Mouse (Mus musculus) midbrain, embryonic 12.5 days (tissue): Measurements from ENCODE around the gene Mall. TPM values are rescaled to one million over a fixed set of nuclear protein-coding genes. Genes with fewer than 3 reads are reported as not detected.

ENCODE experiments used
- ATAC-seq: fragments of 200-750 bp; cut with Nextera tagmentation; 2 replicates; pipeline ENCODE4 v1.8.0; 2017; ENCODE audit warnings: low read depth, moderate TSS enrichment, moderate library complexity; ENCODE audit not compliant: low FRiP score
- H3K27ac ChIP-seq: fragments of 300-500 bp; sonication (generic); replicated peaks from 2 replicates; pipeline ENCODE4 v1.5.1; 2016; ENCODE audit warnings: mild to moderate bottlenecking
- H3K27me3 ChIP-seq: fragments of 300-500 bp; sonication (generic); 2 replicates; pipeline ENCODE4 v1.6.1; 2016; ENCODE audit warnings: mild to moderate bottlenecking
- H3K36me3 ChIP-seq: fragments of 300-500 bp; sonication (generic); 2 replicates; pipeline ENCODE4 v1.6.1; 2016
- H3K4me1 ChIP-seq: fragments of 300-500 bp; sonication (generic); 2 replicates; pipeline ENCODE4 v1.6.1; 2016
- H3K4me2 ChIP-seq: fragments of 300-500 bp; sonication (generic); replicated peaks from 2 replicates; pipeline ENCODE4 v1.6.1; 2016; ENCODE audit warnings: mild to moderate bottlenecking, moderate library complexity
- H3K4me3 ChIP-seq: fragments of 300-500 bp; sonication (generic); 2 replicates; pipeline ENCODE4 v1.5.1; 2016; ENCODE audit warnings: mild to moderate bottlenecking
- H3K9ac ChIP-seq: fragments of 300-500 bp; sonication (generic); replicated peaks from 2 replicates; pipeline ENCODE4 v1.6.1; 2016; ENCODE audit warnings: mild to moderate bottlenecking, moderate library complexity
- H3K9me3 ChIP-seq: fragments of 300-500 bp; sonication (generic); 2 replicates; pipeline ENCODE4 v1.6.1; 2016; ENCODE audit warnings: mild to moderate bottlenecking
- WGBS: fragments of 180-500 bp; shearing (Covaris S2); methylation state at CpG from one replicate; pipeline ENCODE4 v1.1.7; 2016; 5-methylcytosine and 5-hydroxymethylcytosine counted together
- polyA plus RNA-seq: library from polyadenylated mRNA; unstranded; fragments of >200 nt; fragmentation: Nextera tagmentation; extraction: Ambion mirVana; gene quantifications from 2 replicates; pipeline ENCODE4 v1.2.1, GENCODE M21; 2016

Mall gene
- polyA plus RNA-seq, 1 experiment from 2014 or later, result 0.74 TPM

DNA sequence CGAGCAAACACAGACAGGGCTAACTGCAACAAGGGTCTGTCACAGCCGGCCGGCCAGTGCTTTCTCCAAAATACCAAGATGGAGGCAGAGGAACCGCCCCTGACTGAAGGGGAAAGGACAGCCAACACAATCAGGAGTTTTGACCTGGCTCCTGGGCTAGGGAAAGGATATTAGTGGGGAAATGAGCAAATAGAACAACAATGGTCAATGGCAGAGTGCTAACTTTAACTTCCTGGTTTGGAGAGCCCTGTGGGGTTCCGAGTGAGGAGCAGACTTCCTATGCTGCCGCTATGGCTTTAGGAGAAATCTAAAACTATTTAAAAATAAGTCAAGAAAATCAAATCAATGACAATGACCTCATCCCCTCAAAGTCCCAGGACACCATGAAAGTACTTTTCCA is 1.6 kb downstream of the Mall start:
- H3K4me3 ChIP-seq, result no peak overlapping the region
- no peaks in the 10 kb centered on the region for H3K9me3 ChIP-seq
- no peak for ATAC-seq
- H3K4me1 ChIP-seq, result peaks cover 9% of the 10 kb centered on the region
- 78% methylated on average over 6 of the region's 6 CpGs for WGBS
- H3K4me2 ChIP-seq, result no peak overlapping the region
- H3K36me3 ChIP-seq, result no peaks in the 10 kb centered on the region
- peaks cover 26% of the 10 kb centered on the region for H3K27me3 ChIP-seq
- H3K27ac ChIP-seq, result no peak overlapping the region
- no peak overlapping the region for H3K9ac ChIP-seq

GRCm38 (mm10) chr2:127723193-127723592 is 6.5 kb downstream of the Mall start:
- 80% methylated on average over 4 of the region's 4 CpGs for WGBS
- Histone ChIP-seq H3K27ac (no peak overlapping the region), H3K9ac (no peak overlapping the region), H3K4me3 (no peak overlapping the region), H3K4me2 (no peak overlapping the region), H3K27me3 (no peaks in the 10 kb centered on the region), H3K4me1 (no peaks in the 10 kb centered on the region), H3K36me3 (no peaks in the 10 kb centered on the region), H3K9me3 (no peaks in the 10 kb centered on the region)
- no peak for ATAC-seq

GRCm38 (mm10) chr2:127722176-127722892 is 7.4 kb downstream of the Mall start:
- no peak overlapping the region for H3K4me2 ChIP-seq
- WGBS, result 79% methylated on average over 7 of the region's 7 CpGs
- H3K27ac ChIP-seq, result no peak overlapping the region
- H3K9ac ChIP-seq, result no peak overlapping the region
- no peaks in the 10 kb centered on the region for H3K4me1 ChIP-seq
- no peak for ATAC-seq
- H3K4me3 ChIP-seq, result no peak overlapping the region
- no peaks in the 10 kb centered on the region for H3K27me3 ChIP-seq
- H3K9me3 ChIP-seq, result no peaks in the 10 kb centered on the region
- H3K36me3 ChIP-seq, result no peaks in the 10 kb centered on the region

GRCm38 (mm10) chr2:127718839-127719468 is 10.8 kb downstream of the Mall start:
- no peak overlapping the region for H3K27ac ChIP-seq
- ATAC-seq, result no peak
- no peaks in the 10 kb centered on the region for H3K36me3 ChIP-seq
- H3K27me3 ChIP-seq, result no peaks in the 10 kb centered on the region
- 75% methylated on average over 8 of the region's 8 CpGs for WGBS
- H3K4me1 ChIP-seq, result no peaks in the 10 kb centered on the region
- H3K4me3 ChIP-seq, result no peak overlapping the region
- no peak overlapping the region for H3K4me2 ChIP-seq
- H3K9me3 ChIP-seq, result no peaks in the 10 kb centered on the region
- no peak overlapping the region for H3K9ac ChIP-seq

DNA sequence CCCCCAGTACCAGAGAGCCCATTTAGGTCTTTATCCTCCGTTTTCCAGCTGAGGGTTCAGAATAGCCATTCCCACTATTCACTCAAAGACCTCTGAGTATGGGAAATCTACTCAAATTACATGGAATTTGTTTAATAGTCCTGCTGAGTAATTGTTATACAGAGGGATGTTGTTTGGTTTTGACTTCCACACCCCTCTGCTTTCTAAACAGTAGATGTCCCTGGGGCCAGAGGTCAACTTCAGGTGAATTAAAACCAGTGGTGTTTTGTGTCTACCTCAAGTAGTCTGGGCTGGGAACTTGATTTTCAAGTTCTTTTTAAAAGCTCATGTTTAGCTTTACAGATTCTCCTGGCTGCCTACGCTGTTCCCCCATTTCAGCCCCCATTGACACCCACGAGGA is 15.0 kb downstream of the Mall start:
- Histone ChIP-seq H3K27me3 (no peaks in the 10 kb centered on the region), H3K4me2 (no peak overlapping the region), H3K9me3 (no peaks in the 10 kb centered on the region), H3K27ac (no peak overlapping the region), H3K4me1 (no peaks in the 10 kb centered on the region), H3K4me3 (no peak overlapping the region), H3K36me3 (no peaks in the 10 kb centered on the region), H3K9ac (no peak overlapping the region)
- 69% methylated on average over 3 of the region's 3 CpGs for WGBS
- ATAC-seq, result no peak

GRCm38 (mm10) chr2:127708792-127709191 is 20.9 kb downstream of the Mall start:
- H3K27ac ChIP-seq, result no peak overlapping the region
- no peaks in the 10 kb centered on the region for H3K36me3 ChIP-seq
- no peaks in the 10 kb centered on the region for H3K9me3 ChIP-seq
- H3K4me1 ChIP-seq, result no peaks in the 10 kb centered on the region
- WGBS, result 71% methylated on average over 3 of the region's 3 CpGs
- H3K27me3 ChIP-seq, result no peaks in the 10 kb centered on the region
- no peak for ATAC-seq
- no peak overlapping the region for H3K4me3 ChIP-seq
- H3K9ac ChIP-seq, result no peak overlapping the region
- no peak overlapping the region for H3K4me2 ChIP-seq

DNA sequence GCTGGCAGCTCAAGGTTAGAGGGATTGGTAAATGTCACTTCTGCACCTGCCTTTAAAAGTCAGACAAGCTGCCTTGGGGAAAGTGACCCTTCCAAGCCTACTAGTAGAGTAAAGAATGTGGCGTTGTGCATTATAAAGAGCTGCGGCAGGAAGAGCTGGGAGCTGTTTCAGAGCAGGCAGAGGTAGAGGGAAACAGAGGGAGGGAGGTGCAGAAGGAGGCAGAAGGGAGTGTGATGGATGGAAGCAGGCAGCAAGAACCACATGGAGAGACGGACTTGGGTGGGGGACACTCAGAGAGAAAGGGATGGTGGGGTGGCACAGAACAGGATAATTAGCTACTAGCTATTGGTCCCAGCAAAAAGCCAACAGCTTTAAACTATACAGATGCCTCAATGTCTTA is 21.7 kb downstream of the Mall start:
- Histone ChIP-seq H3K4me2 (no peak overlapping the region), H3K9me3 (no peaks in the 10 kb centered on the region), H3K9ac (no peak overlapping the region), H3K27ac (no peak overlapping the region), H3K36me3 (no peaks in the 10 kb centered on the region), H3K27me3 (no peaks in the 10 kb centered on the region), H3K4me1 (no peaks in the 10 kb centered on the region), H3K4me3 (no peak overlapping the region)
- no peak for ATAC-seq
- WGBS, result 63% methylated on average over 3 of the region's 3 CpGs

GRCm38 (mm10) chr2:127705267-127705666 is 24.5 kb downstream of the Mall start:
- H3K4me1 ChIP-seq, result no peaks in the 10 kb centered on the region
- no peaks in the 10 kb centered on the region for H3K9me3 ChIP-seq
- no peaks in the 10 kb centered on the region for H3K36me3 ChIP-seq
- H3K9ac ChIP-seq, result no peak overlapping the region
- H3K27ac ChIP-seq, result no peak overlapping the region
- WGBS, result 79% methylated on average over 6 of the region's 6 CpGs
- no peaks in the 10 kb centered on the region for H3K27me3 ChIP-seq
- H3K4me2 ChIP-seq, result no peak overlapping the region
- H3K4me3 ChIP-seq, result no peak overlapping the region
- no peak for ATAC-seq

DNA sequence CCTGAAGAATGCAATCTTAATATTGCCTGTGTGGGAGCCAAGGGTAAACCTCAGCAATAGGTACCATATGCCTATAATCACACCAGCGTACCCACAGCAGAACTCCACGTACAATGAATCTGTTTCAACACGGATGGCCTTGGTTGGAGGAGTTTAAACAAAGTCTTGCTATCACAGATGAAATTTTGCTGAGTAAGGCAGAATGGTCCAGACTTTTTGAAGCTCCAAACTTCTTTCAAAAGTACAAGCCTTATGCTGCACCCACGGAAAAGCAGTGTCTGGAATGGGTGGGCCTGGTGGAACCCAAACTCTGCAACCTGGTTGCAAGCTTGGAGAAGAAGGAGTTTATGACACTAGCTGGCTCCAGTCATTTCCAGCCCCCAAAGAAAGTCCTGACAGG is 40.5 kb downstream of the Mall start:
- no peak overlapping the region for H3K4me3 ChIP-seq
- H3K9ac ChIP-seq, result no peak overlapping the region
- no peak overlapping the region for H3K4me2 ChIP-seq
- H3K4me1 ChIP-seq, result no peaks in the 10 kb centered on the region
- WGBS, result 91% methylated on average over 4 of the region's 4 CpGs
- no peak for ATAC-seq
- no peaks in the 10 kb centered on the region for H3K36me3 ChIP-seq
- peaks cover 11% of the 10 kb centered on the region; the same call in 1 of the 2 replicates for H3K27me3 ChIP-seq
- H3K27ac ChIP-seq, result no peak overlapping the region
- H3K9me3 ChIP-seq, result no peaks in the 10 kb centered on the region

- Histone ChIP-seq H3K4me1 (no peaks in the 10 kb centered on the region), H3K27me3 (peaks cover 12% of the 10 kb centered on the region; the same call in 1 of the 2 replicates), H3K4me2 (no peak overlapping the region), H3K27ac (no peak overlapping the region), H3K36me3 (no peaks in the 10 kb centered on the region), H3K4me3 (no peak overlapping the region), H3K9ac (no peak overlapping the region), H3K9me3 (no peaks in the 10 kb centered on the region)
- WGBS, result 39% methylated on average over 12 of the region's 12 CpGs
- ATAC-seq, result peak; percentile 68; the same call in 1 of the 2 replicates
Observed at GRCm38 (mm10) chr2:127683687-127684331, 45.9 kb downstream of the Mall start.

GRCm38 (mm10) chr2:127667843-127668506 is 61.8 kb downstream of the Mall start:
- Histone ChIP-seq H3K4me2 (no peak overlapping the region), H3K27ac (no peak overlapping the region), H3K27me3 (no peaks in the 10 kb centered on the region), H3K9me3 (no peaks in the 10 kb centered on the region), H3K4me3 (no peak overlapping the region), H3K4me1 (no peaks in the 10 kb centered on the region), H3K9ac (no peak overlapping the region), H3K36me3 (no peaks in the 10 kb centered on the region)
- no peak for ATAC-seq
- WGBS, result 18% methylated on average over 2 of the region's 2 CpGs

GRCm38 (mm10) chr2:127667015-127667414 is 62.7 kb downstream of the Mall start:
- Histone ChIP-seq H3K27ac (no peak overlapping the region), H3K4me1 (no peaks in the 10 kb centered on the region), H3K36me3 (no peaks in the 10 kb centered on the region), H3K9me3 (no peaks in the 10 kb centered on the region), H3K27me3 (no peaks in the 10 kb centered on the region), H3K4me3 (no peak overlapping the region), H3K4me2 (no peak overlapping the region), H3K9ac (no peak overlapping the region)
- no peak for ATAC-seq
